Mouse (Mus musculus) macrophage (primary cell): ENCODE data around the gene AC192777.2. TPM values are rescaled to one million over a fixed set of nuclear protein-coding genes. Genes with fewer than 3 reads are reported as not detected.
"Not testable (repeated sequence)": the region's sequence is repeated elsewhere in the genome, so short reads cannot be mapped to it uniquely, and the experiment has no call there.

Experiments
- H3K27ac ChIP-seq: fragments of 350-480 bp; formaldehyde crosslinking; 2 replicates; pipeline ENCODE4 v1.9.0; 2021
- H3K36me3 ChIP-seq: fragments of 350-480 bp; formaldehyde crosslinking; 2 replicates; pipeline ENCODE4 v1.9.0; 2021; ENCODE audit errors: inconsistent target
- H3K4me3 ChIP-seq: fragments of 350-480 bp; formaldehyde crosslinking; 2 replicates; pipeline ENCODE4 v1.9.0; 2021; ENCODE audit errors: inconsistent target
- H3K79me2 ChIP-seq: fragments of 350-480 bp; formaldehyde crosslinking; 2 replicates; pipeline ENCODE4 v1.9.0; 2021; ENCODE audit errors: inconsistent target
- WGBS: methylation state at CpG from one replicate; pipeline ENCODE4 v1.1.7; 2026; ENCODE audit warnings: inconsistent platforms; ENCODE audit not compliant: missing documents; 5-methylcytosine and 5-hydroxymethylcytosine counted together
- polyA plus RNA-seq: library from polyadenylated mRNA; stranded (reverse); fragments of 250-400 nt; gene quantifications from 3 replicates; pipeline ENCODE4 v1.2.4, GENCODE M21; 2018; ENCODE audit warnings: inconsistent platforms
- total RNA-seq, 78 experiments: library from RNA; depleted of rRNA; stranded (reverse); fragments of 250-400 nt; gene quantifications; 1 replicate in 9 of 78; 2 replicates in 24 of 78; 3 replicates in 43 of 78; 4 replicates in 2 of 78; pipeline ENCODE4 v1.2.4; 2018; ENCODE audit warnings: inconsistent platforms in 56 of 78

AC192777.2 gene
- not detected for total RNA-seq (2018; cell fraction: chromatin; rRNA removed)
- not detected for total RNA-seq (2018; cell fraction: cytosol; rRNA removed)
- not detected for total RNA-seq (2018; cell fraction: nucleus; rRNA removed)
- not detected in 3 replicates for polyA plus RNA-seq

- not testable (repeated sequence) for H3K27ac ChIP-seq, H3K36me3 ChIP-seq, H3K79me2 ChIP-seq, H3K4me3 ChIP-seq
- 73% methylated on average over 1 of the region's 1 CpGs for WGBS
These were observed at the start of gene AC192777.2 for GRCm38 (mm10) chr17:40095150-40095549. TSS of gene AC192777.2 (plus strand) at chr17:40095450.

DNA sequence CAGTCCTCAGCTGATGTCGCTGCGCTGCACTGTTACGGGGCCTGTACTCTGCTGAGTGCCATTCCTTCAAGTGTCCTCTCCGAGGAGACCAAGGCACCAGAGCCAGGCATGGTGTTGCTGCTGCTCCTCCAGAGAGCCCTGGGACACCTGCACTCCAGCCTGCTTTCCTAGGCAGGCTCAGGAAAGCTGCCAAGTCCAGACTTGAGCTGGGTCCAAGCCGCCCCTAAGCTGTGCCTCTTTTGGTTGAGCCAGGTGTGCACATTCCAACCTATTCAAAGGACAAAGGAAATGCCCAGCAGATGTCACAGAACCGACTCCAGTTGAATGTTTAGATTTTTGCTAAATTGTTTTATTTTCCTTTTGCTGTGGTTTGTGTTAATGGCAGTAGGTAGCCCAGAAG is 20.9 kb downstream of the AC192777.2 start:
- not testable (repeated sequence) for H3K4me3 ChIP-seq, H3K36me3 ChIP-seq, H3K27ac ChIP-seq, H3K79me2 ChIP-seq
- WGBS: 95% methylated on average over 3 of the region's 6 CpGs

DNA sequence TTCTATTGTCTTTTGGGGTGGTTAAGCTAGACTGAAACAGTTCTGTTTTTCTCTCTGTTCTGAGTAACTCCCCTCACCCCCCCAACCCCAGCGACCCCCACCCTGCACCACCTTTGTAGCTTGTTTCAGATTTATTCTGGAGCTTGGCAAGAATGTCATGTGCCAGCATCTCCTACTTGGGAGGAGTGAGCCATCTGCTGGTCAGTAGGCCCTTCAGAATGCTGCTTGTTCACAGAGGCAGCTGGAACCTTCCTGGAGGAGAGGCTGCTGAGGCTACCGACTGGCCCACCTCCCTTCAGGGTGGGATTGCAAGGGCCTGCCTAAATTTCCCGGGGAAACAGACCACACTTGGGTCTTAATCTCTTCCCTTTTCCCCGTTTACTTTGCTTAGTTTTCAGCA is 21.6 kb downstream of the AC192777.2 start:
- not testable (repeated sequence) for H3K4me3 ChIP-seq, H3K79me2 ChIP-seq, H3K27ac ChIP-seq, H3K36me3 ChIP-seq
- WGBS: 75% methylated on average over 1 of the region's 4 CpGs

Other genes with a start within 250 kb of the AC192777.2 start
- gene Esp38, start 144.9 kb upstream of the AC192777.2 start, polyA plus RNA-seq: not detected in 3 replicates
- gene Pgk2, start 113.2 kb downstream of the AC192777.2 start, polyA plus RNA-seq: not detected in 3 replicates
- not detected in 3 replicates for gene Crisp3, start 146.8 kb downstream of the AC192777.2 start, polyA plus RNA-seq
- gene Crisp1, start 223.8 kb downstream of the AC192777.2 start, polyA plus RNA-seq: not detected in 3 replicates